Mouse (Mus musculus) spleen, adult 2 months (tissue): ENCODE data around the gene Olfr1123.

Experiments
- CTCF ChIP-seq: fragments of 200-500 bp; IDR thresholded peaks from 2 replicates; pipeline ENCODE4 v1.5.1; 2011; ENCODE audit warnings: mild to moderate bottlenecking, inconsistent platforms; ENCODE audit not compliant: insufficient read depth, insufficient read length, insufficient replicate concordance; ENCODE audit errors: extremely low read depth
- POLR2A ChIP-seq: fragments of 200-500 bp; IDR thresholded peaks from 2 replicates; pipeline ENCODE4 v1.6.1; 2011; ENCODE audit warnings: low read depth, low read length, inconsistent platforms

GRCm38 (mm10) chr2:87461769-87462168 is 45.3 kb downstream of the Olfr1123 start:
- TF ChIP-seq CTCF (no peak), POLR2A (no peak)
